Mouse (Mus musculus): ENCODE measurements around the gene Mblac2.

Mblac2 gene

DNA sequence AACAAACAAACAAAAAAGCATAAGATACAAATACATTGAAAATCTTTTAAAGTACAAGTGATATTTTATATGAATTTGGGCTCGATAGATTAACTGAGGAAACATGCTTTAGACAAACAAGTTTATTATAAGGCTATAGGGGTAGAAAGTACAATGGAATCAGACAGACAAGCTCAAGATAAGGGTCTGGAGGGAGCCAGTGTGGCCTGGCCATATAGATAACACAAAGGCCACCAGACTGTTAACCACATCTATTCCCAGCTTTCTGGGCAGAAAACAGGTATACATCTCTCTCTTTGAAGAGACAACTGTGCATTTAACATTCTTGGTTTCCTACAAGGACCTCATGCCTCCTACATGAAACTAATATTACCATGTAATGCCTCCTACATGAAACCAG lies 19.2 kb downstream of the Mblac2 start:
- in situ Hi-C loops (cut with MboI; ENCODE audit: low sequenced_read_pairs) = no loop called here

DNA sequence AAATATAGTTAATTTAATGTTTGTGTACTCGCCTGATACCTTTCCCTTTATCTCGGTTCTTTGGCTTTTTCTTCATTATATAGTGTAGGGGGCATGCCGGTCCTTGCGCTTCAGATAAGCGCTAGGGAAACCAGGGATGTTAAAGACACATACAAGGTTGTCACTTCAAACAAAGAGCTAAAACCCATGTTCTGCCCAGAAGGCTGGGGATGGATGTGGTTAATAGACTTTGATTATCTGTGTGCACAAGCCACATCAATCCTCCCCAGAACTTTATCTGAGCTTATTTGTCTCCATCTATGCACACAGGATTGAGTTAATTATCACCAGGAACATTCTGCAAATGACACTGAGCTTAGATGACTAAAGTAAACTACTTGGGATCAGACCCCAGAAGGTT lies 25.5 kb downstream of the Mblac2 start:
- in situ Hi-C loops (cut with MboI; ENCODE audit: low sequenced_read_pairs) = no loop called here

DNA sequence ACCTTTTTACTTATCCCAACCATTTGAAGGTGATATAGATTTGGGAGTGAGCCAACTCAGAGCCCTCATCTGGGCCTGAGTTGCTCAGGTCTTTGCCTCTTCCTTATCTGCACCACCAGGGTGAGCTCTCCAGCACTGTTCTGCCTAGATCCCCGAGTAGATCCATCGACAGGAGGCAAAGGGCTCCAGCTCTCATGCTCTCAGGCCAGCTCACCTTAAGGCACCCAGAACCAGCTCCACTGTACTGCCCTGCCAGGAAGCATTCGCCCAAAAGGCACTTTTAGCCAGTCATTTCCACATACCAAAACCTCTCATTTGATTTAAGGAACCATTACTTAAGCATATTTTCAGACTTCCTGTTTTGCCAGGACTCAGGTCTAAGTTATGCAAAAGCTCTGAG lies 29.8 kb downstream of the Mblac2 start:
- in situ Hi-C loops (cut with MboI; ENCODE audit: low sequenced_read_pairs) = no loop called here

DNA sequence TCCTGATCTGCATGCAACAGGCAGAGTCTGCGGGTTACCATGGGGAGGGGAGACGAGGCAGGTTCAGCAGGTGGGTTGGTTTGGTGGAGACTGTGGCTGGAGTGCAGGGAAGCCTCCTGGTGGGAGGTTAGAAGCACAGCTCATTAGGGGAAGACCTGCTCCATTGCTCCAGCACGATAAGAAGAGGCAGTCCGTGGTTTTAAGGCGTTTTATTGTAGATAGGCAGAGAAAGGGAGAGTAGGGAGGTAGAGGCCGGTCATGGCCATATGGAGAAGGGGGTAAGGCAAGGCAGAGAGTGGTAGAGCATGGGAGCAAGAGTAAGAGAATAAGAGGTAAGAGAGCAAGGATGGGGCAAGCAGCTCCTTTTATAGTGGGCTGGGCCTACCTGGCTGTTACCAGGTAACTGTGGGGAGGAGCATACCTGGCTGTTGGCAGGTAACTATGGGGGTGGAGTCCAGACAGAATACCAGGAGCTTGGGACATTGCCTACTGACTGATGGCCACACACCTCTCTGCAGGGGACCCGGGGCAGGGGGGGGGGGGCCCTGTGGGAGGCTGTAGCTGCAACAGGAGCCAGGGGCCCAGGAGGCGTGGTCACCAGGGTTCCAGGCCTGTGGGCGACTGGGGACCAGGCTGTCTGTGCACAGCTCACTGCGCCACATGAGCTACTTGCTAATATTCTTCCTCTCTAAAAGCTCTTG lies 32.4 kb downstream of the Mblac2 start:
- in situ Hi-C loops (cut with MboI; ENCODE audit: low sequenced_read_pairs) = no loop called here

DNA sequence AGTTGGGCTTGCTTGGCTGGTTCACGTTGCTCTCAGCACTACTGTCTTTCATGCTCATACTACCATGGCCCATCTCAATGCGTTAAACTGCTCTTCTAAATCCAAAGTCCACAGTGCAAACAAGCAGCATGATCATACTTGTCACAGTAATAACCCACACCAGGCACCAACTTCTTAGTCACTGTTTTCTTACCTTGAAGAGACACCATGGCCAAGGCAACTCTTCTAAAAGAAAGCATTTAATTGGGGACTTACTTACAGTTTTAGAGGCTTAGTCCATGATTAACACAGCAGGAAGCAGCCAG lies 32.9 kb downstream of the Mblac2 start:
- in situ Hi-C loops (cut with MboI; ENCODE audit: low sequenced_read_pairs) = no loop called here

DNA sequence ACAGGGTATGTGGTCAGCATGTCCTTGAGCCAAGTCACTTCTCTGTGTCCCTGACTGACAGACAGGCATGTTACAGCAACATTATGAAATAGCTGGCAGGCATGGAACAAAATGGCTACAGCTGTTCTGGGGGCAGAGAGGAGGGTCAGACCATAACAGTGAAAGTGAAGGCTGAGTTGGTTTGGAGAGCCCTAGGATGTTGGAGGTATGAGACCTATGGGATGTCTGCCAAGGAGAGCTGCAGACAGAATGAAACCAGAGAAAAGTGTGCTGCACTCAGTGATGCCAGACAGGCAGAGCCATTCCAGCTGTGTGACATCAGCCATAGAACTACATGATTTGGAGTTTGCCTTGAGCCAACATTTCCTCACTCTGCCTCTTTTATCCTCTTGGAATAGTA lies 43.7 kb downstream of the Mblac2 start:
- in situ Hi-C loops (cut with MboI; ENCODE audit: low sequenced_read_pairs) = no loop called here

DNA sequence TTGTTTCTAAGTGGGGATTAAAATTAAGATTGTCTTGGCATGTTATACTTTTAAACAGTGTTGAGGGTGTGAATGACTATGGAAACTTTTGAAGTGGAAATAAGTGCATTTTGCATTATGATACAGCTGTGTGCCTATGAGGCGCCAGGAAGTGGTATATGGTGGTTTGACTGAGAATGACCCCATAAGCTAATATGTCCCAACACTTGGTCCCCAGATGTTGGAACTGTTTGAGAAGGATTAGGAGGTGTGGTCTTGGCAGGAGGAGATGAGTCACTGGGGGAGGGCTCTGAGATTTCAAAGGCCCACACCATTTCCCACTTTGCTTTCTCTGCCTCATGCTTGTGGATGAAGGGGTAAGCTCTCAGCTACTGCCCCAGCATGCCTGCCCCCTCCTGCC lies 44.2 kb downstream of the Mblac2 start:
- in situ Hi-C loops (cut with MboI; ENCODE audit: low sequenced_read_pairs) = no loop called here

DNA sequence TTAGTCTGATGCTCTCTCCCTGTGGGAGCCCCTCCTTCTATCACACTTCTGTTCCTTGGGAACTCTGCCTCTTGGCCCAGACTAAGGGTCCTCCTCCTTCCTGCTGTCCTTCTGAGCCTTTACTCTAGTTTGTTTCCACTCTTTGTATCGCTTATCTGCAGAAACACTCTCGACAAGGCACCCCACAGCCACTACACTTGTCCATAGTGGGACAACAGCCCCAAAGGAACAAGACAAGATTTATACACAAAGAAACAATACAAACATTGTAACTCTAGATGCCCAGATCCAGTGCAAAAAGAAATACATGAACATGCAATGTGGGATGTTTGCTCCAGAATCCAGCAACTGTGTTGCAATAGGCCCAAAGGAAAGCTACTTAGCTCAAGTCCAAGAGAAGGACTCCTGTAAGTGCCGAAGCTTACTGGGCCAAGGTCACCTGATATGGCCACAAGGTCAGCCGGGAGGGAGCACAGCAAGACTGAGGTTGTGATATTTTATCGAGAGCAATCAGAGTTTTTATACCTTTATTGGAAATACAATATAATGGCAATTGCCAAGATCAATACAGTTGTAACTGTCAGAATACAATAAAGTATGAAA lies 46.0 kb downstream of the Mblac2 start:
- in situ Hi-C loops (cut with MboI; ENCODE audit: low sequenced_read_pairs) = no loop called here

DNA sequence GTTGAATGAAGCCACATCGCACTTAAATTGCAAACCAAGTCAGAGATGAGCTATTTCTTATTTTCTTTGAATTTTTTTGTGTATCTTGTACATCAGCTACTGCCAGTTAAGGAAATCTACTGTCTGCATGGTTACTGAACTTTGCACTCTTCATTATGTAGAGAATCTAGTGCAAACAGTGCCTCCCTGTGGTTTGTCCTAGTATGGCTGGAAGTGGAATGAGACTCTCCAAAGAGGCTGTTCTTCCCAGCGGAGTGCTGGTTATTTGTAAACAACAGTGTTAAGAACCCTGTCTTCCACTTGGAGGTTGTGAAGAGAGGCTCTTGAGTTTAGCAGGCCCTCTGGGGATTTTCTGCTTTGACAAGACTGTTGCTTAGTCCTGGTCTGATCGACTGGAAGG lies 49.2 kb downstream of the Mblac2 start:
- in situ Hi-C loops (cut with MboI; ENCODE audit: low sequenced_read_pairs) = loop anchor here (10.0 kb wide), 1 partner anchor 326 kb away; no protein-coding TSS in a partner anchor

DNA sequence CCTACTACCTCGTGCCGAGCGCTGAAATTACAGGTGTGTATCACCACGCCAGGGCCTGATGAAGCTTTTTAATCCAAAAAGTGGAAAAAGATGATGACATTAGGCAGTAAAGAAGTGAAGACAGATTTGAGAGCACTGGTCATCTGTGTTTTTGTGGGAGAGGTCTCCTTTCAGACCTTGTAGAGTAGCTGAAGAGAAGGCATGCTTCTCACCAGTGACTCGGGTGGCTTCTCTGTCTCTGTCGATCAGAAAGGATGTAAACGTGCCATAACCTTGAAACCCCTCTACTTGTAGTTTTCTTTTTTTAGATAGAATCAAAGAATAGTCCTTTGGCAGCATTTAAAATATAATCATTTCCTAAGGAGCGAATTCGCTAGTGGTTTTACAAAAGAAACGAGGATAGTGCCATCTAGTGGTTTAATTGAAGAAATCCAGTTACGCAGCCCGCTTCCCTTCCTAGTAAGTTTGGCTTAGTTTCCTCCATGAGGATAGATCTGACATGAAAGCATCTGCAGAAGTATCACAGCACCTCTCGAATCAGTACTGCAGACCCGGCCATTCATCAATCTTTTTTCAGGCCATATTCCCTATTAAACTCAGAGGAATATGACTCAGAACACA lies 50.5 kb downstream of the Mblac2 start:
- in situ Hi-C loops (cut with MboI; ENCODE audit: low sequenced_read_pairs) = loop anchor here (10.0 kb wide), 1 partner anchor 327 kb away; no protein-coding TSS in a partner anchor

DNA sequence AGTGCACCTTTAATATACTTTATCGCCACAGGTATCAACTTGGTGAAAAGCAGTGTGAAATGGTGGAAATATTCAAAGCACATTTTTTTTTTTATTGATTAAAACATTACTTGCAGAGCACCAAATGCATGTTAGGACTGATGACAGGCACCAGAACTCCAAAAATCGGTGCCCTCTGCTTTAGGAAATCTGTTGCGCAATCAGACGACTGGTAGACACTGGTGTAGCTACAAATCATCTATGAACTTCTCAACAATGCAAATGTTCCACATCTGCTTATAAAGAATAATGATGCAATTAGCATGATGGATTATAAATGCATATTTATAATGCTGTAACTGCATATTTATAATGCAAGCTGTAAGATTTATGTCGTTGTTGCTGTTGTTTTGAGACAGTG lies 53.0 kb downstream of the Mblac2 start:
- in situ Hi-C loops (cut with MboI; ENCODE audit: low sequenced_read_pairs) = loop anchor here (10.0 kb wide), 1 partner anchor 329 kb away; no protein-coding TSS in a partner anchor

DNA sequence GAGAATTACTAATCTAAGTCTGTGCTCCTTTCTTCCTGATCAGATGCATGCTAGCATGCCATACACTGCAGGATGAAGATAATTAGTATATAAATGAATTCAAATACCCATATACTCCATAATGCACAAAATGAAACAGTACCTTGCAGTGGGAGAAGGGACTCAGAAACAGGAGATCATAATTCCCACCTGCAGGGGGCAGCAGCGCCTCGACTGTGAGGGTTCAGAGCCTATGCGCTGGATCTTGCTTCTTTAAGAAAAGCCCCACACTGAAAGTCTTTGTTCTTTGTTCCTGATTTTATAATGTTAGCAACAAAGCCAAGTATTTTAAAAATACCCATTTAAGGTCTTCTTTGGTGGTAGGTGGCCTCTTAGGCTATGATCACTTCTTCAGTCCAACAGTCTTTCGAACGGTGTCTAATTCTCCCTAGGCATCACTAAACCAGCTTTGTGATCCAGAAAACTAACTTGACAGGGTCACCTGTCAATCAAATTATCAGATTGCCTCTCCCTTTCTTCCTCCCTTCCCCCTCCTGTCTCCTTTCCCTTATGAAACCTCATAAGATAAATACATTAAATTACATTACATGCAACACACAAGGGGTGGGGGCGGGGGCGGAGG lies 56.0 kb downstream of the Mblac2 start:
- in situ Hi-C loops (cut with MboI; ENCODE audit: low sequenced_read_pairs) = loop anchor here (10.0 kb wide), 1 partner anchor 332 kb away; no protein-coding TSS in a partner anchor

DNA sequence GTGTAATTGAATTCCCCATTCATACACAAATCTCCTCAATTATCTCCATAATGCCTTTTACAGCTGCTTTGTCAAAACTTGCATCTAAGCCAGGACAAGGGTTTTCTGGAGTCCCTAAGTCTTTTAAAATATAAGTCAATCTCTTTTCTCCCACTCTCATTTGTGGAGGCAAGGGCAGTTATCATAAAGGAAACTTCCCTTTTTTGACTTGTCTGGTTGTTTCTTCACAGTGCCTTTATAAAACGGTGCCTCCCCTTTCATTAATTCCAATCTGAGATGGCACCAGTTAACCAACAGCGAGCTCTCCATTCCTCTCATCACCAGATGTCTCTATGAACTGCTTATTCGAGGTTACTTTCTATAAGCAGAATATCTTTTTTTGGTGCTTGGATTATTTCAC lies 65.1 kb downstream of the Mblac2 start:
- in situ Hi-C loops (cut with MboI; ENCODE audit: low sequenced_read_pairs) = no loop called here

DNA sequence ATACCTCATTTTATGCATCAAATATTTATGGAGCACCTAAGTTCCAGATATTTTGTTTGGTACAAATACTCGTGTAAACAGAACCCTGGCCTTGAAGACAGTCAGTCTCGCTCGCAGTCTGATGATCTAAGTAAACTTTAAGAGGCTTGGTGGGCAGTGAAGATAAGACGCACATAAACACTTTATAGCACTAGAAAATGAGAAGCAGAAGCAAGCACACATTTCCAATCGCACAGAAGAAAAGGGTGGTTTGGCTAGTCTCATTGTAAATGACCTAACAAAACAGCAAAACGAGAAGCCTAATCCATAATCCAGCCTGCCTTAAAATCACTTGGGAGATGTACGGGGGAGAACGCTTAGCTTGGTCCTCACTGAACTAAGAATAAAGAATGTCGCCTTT lies 71.3 kb downstream of the Mblac2 start:
- in situ Hi-C loops (cut with MboI; ENCODE audit: low sequenced_read_pairs) = no loop called here

DNA sequence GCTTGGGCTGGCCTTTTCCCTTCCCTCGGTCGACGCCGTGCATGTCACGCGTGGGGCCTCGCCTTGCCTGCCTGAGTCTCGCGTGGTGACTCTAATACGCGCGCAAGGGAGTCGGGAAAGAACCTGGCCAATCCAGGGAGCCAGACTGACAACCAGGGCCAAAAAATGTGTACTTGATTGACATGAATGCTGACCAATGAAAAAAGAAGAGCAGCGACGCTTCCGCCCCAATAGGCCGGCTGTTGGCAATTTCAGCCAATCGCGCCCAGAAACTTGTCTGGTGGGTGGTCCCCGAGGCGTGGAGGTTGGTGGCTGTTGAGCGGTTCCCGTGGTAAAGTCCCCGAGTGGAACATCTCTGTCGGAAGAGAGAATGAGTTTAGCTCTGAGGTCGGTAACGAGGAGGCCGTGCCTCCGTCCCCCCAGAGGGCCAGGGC lies 71.8 kb downstream of the Mblac2 start, which contains the start of gene Cetn3:
TSS of gene Cetn3 (plus strand) at position 107 of the 434 bp plus-strand sequence.
- in situ Hi-C loops (cut with MboI; ENCODE audit: low sequenced_read_pairs) = no loop called here

DNA sequence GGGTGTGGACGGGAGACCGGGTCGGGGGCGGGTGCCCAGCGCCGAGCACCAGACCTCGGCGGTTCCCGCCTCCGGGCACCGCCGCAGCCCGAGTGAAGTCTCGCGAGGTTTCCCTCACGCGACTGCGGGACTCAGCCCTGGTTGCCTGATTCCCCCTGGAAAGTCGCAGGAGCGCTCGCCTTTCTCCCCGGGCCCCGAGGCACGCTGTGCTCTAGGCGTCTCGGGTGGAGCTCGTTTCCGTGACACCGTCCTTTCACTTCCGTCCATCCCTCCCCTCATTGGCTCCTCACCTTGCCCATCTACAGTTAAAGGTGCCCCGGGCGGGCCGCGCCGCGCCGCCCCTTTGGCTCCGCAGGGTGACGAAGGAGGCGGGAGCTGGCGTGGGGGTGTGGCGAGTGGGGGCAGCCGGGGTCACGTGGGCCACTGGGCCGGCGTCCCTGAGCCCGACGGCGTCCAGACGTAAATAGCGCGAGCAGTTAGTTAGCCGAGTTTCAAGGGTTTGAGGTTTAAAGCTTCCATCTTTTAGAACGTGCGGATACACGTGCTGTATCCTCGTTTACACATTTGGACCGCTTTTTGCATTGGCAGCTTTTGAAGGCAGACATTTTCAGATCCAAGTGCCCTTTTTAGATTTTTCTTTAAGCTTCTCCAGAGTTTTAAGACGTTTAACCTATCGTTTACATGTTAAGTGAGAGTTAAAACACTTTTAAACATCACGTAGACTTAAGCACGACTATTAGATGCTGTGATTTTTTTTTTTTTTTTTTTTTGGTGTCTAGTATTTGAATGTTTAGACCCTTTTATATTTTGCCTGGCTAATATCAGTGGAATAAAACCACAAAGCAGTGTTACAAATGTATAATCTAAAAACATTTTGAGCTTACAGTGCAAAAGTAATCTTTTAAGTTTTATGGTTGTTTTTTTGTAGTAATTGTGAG lies 72.5 kb downstream of the Mblac2 start:
- in situ Hi-C loops (cut with MboI; ENCODE audit: low sequenced_read_pairs) = no loop called here

DNA sequence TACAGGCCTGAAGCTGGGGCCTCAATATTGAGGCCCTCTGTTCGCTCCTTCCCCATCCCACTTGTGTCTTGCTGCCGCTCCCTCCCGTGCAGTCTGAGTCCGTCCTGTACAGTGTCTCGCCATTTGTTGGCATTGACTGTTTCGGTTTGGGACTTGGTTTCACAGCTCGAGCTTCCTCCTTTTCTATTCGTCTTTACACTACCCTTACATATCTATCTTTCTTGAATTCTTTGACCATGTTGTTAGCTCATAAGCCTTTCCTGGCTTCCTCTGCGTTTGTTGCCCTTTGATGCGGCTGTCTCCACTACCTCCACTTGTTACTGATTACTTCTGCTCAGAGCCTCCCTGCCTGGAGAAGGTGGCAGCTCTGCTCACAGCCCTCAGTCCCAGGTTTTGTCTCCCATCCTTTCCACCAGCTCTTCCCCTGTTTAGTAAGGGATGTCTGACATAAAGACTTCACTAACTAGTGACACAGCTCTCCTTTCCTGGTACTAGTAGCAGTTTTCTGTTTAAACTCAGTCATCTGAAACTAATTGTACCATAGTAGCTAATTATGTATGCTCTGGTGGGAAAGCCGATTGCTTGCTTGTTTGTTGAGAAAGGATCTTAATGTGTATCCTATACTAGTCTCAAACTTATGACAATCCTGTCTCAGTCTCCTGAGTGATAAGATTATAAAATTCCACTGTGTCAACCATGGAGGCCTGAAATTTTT lies 74.8 kb downstream of the Mblac2 start:
- in situ Hi-C loops (cut with MboI; ENCODE audit: low sequenced_read_pairs) = no loop called here

DNA sequence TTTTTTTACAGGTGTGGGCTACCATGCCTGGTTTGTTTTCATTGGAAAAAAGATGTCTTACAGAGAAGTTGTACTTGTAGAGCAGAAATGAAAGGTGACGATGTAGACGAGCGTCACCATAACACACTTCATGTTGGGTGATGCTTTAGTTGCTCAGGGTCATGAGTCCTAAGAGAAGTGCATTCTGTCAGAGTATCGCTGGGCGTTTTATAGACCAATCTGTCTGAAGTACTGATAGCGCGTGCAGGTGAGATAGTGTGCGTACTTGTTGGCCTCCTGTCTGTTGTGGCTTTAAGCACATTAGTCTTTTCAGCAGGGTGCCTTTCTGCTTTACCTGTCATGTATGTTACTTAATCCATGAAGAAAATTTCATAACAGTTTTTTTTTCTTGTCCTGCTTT lies 79.0 kb downstream of the Mblac2 start:
- in situ Hi-C loops (cut with MboI; ENCODE audit: low sequenced_read_pairs) = no loop called here

DNA sequence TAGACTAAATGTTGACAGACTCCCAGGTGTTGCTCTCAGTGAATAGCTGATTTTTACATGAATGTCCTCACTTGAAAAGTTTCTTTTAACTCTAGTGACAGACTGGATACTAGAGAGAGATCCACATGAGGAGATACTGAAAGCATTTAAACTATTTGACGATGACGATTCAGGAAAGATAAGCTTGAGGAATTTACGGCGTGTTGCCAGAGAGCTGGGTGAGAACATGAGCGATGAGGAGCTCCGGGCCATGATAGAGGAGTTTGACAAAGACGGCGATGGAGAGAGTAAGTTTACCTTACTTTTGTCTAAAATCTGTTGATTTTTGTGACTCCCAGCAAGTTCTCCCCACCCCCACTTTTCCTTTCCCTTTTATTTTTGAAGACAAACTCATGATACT lies 80.7 kb downstream of the Mblac2 start:
- in situ Hi-C loops (cut with MboI; ENCODE audit: low sequenced_read_pairs) = no loop called here

DNA sequence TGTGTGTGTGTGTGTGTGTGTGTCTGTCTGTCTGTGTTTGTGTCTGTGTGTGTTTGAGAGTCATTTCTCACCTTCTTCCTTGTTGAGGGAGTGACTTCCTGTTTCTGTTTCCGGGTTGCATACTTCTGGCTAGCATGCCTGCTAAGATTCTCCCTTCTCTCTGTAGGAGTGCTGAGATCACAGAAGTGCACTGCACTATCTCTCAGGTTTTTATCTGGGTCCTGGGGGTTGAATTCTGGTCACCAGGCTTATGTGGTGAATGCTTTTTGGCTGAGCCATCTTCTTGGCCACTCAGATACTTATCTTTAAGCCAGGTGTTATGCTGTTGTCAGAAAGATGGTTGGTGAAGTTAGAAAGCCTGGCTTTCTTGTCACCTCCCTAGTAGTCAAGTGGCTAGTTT lies 82.7 kb downstream of the Mblac2 start:
- in situ Hi-C loops (cut with MboI; ENCODE audit: low sequenced_read_pairs) = no loop called here

Measured in CH12F3 (cell line).